ENCODE assay signal across 8 mouse cellular contexts in genomic region chr5:123144746-123145590, GRCm38 (mm10). TPM values are rescaled to one million over a fixed set of nuclear protein-coding genes. Genes with fewer than 3 reads are reported as not detected.
DNase-seq lines count a peak whose midpoint lies in the region; ATAC-seq and TF ChIP-seq lines count a peak whose summit lies in the region.

No protein-coding gene starts in this region.

- H3K27ac ChIP-seq in thymus, adult 2 months (ENCODE audit: control insufficient read depth, insufficient read depth, low read length), result peak overlapping the region; percentile 9; the same call in 1 of the 2 replicates
- no peak overlapping the region for H3K27ac ChIP-seq in forebrain, embryonic 12.5 days
- no peak overlapping the region for H3K27ac ChIP-seq in neural tube, embryonic 14.5 days (ENCODE audit: low read depth, low read length)

- peak overlapping the region; percentile 100 for H3K4me2 ChIP-seq in forebrain, embryonic 12.5 days
- H3K4me2 ChIP-seq in neural tube, embryonic 14.5 days (ENCODE audit: low read depth, low read length), result peak overlapping the region; percentile 100

- peaks cover 28% of the 10 kb centered on the region for H3K36me3 ChIP-seq in thymus, adult 2 months (ENCODE audit: control insufficient read depth, insufficient read depth, low read length)
- H3K36me3 ChIP-seq in forebrain, embryonic 12.5 days (replicated peaks), result peaks cover 45% of the 10 kb centered on the region
- peaks cover 30% of the 10 kb centered on the region for H3K36me3 ChIP-seq in neural tube, embryonic 14.5 days (ENCODE audit: control insufficient read depth, insufficient read depth, low read length)

- H3K27me3 ChIP-seq in thymus, adult 2 months (ENCODE audit: control insufficient read depth, insufficient read depth, low read length), result no peaks in the 10 kb centered on the region
- H3K27me3 ChIP-seq in forebrain, embryonic 12.5 days, result no peaks in the 10 kb centered on the region
- H3K27me3 ChIP-seq in neural tube, embryonic 14.5 days (ENCODE audit: control insufficient read depth, insufficient read depth, low read length), result no peaks in the 10 kb centered on the region

- H3K9me3 ChIP-seq in forebrain, embryonic 12.5 days, result no peaks in the 10 kb centered on the region
- no peaks in the 10 kb centered on the region for H3K9me3 ChIP-seq in neural tube, embryonic 14.5 days (ENCODE audit: control insufficient read depth, low read length)

- H3K4me3 ChIP-seq in thymus, adult 2 months (ENCODE audit: control insufficient read depth, insufficient read depth, low read length), result peak overlapping the region; percentile 50
- peak overlapping the region; percentile 81 for H3K4me3 ChIP-seq in forebrain, embryonic 12.5 days (replicated peaks)
- H3K4me3 ChIP-seq in neural tube, embryonic 14.5 days (ENCODE audit: low read depth, low read length), result peak overlapping the region; percentile 92

- WGBS in thymus, adult 2 months, result 26% methylated on average over 20 of the region's 20 CpGs
- 42% methylated on average over 20 of the region's 20 CpGs for WGBS in forebrain, embryonic 12.5 days
- WGBS in neural tube, embryonic 14.5 days, result 36% methylated on average over 20 of the region's 20 CpGs

- no peak for ATAC-seq in forebrain, embryonic 12.5 days (ENCODE audit: low FRiP score)
- ATAC-seq in neural tube, embryonic 14.5 days (ENCODE audit: low read depth), result no peak

- peak overlapping the region; percentile 99 for H3K9ac ChIP-seq in forebrain, embryonic 12.5 days
- H3K9ac ChIP-seq in neural tube, embryonic 14.5 days (replicated peaks; ENCODE audit: low read depth, low read length), result peak overlapping the region; percentile 25; the same call in 1 of the 2 replicates

- TF ChIP-seq CTCF in thymus, adult 2 months (IDR thresholded peaks at IDR 0.05; ENCODE audit: borderline replicate concordance, control insufficient read depth, extremely low read depth, insufficient read depth, low read length, poor library complexity), result no peak

- H3K4me1 ChIP-seq in thymus, adult 2 months (replicated peaks; ENCODE audit: control insufficient read depth, insufficient read depth, low read length), result peaks cover 46% of the 10 kb centered on the region
- peaks cover 58% of the 10 kb centered on the region for H3K4me1 ChIP-seq in forebrain, embryonic 12.5 days
- peaks cover 47% of the 10 kb centered on the region for H3K4me1 ChIP-seq in neural tube, embryonic 14.5 days (ENCODE audit: control insufficient read depth, insufficient read depth, low read length)

- no peak for DNase-seq in thymus, adult 2 months
- no peak for DNase-seq in thymus, postnatal 10 days (ENCODE audit: low spot score in 2 of 2)
- peak; percentile 55 for DNase-seq in liver
- no peak for DNase-seq in adipocyte (ENCODE audit: low spot score)
- DNase-seq in gastrocnemius, postnatal 10 days, result no peak
- no peak for DNase-seq in cerebellum, postnatal 10 days

- TF ChIP-seq POLR2A in thymus, adult 2 months (IDR thresholded peaks at IDR 0.05; ENCODE audit: control insufficient read depth, extremely low read depth, insufficient read depth, low read length, poor library complexity), result no peak

RNA-seq across cellular contexts. Expression of gene Setd1b, which starts 3.0 kb away (rescaled TPM):
- polyA plus RNA-seq in thymus, adult 2 months (2012; rRNA removed), result 45.5 and 66.9 TPM in 2 replicates
- polyA plus RNA-seq in forebrain, embryonic 12.5 days (2016; fragmentation: Nextera tagmentation; extraction: Ambion mirVana), result 13.1 and 13.6 TPM in 2 replicates
- 13.0 and 15.9 TPM in 2 replicates for polyA plus RNA-seq in neural tube, embryonic 14.5 days (2014; fragmentation: Nextera tagmentation; extraction: Ambion mirVana)
- total RNA-seq in gastrocnemius, postnatal 10 days (2021), result 10 to 100 TPM; 11.0 to 17.1 TPM

RNA-seq across cellular contexts. Expression of gene Rhof, which starts 12.5 kb away (rescaled TPM):
- polyA plus RNA-seq in thymus, adult 2 months (2012; rRNA removed), result 45.1 and 51.9 TPM in 2 replicates
- 1.9 and 2.8 TPM in 2 replicates for polyA plus RNA-seq in forebrain, embryonic 12.5 days (2016; fragmentation: Nextera tagmentation; extraction: Ambion mirVana)
- 8.9 and 13.1 TPM in 2 replicates for polyA plus RNA-seq in neural tube, embryonic 14.5 days (2014; fragmentation: Nextera tagmentation; extraction: Ambion mirVana)
- 1 to 10 TPM in 1 of 2 experiments, under 1 TPM in 1; 0.68 to 1.4 TPM for total RNA-seq in gastrocnemius, postnatal 10 days (2021)

RNA-seq across cellular contexts. Expression of gene Psmd9, which starts 24.2 kb away (rescaled TPM):
- polyA plus RNA-seq in thymus, adult 2 months (2012; rRNA removed), result 32.7 and 34.7 TPM in 2 replicates
- polyA plus RNA-seq in forebrain, embryonic 12.5 days (2016; fragmentation: Nextera tagmentation; extraction: Ambion mirVana), result 66.5 and 71.6 TPM in 2 replicates
- 63.9 and 78.7 TPM in 2 replicates for polyA plus RNA-seq in neural tube, embryonic 14.5 days (2014; fragmentation: Nextera tagmentation; extraction: Ambion mirVana)
- 10 to 100 TPM; 19.6 to 20.0 TPM for total RNA-seq in gastrocnemius, postnatal 10 days (2021)

RNA-seq across cellular contexts. Expression of gene Hpd, which starts 37.6 kb away (rescaled TPM):
- 1.5 and 6.0 TPM in 2 replicates for polyA plus RNA-seq in thymus, adult 2 months (2012; rRNA removed)
- polyA plus RNA-seq in forebrain, embryonic 12.5 days (2016; fragmentation: Nextera tagmentation; extraction: Ambion mirVana), result not detected in 2 replicates
- not detected in 2 replicates for polyA plus RNA-seq in neural tube, embryonic 14.5 days (2014; fragmentation: Nextera tagmentation; extraction: Ambion mirVana)
- total RNA-seq in gastrocnemius, postnatal 10 days (2021), result under 1 TPM in 1 of 2 experiments, not detected in 1; 0.61 TPM
